Mouse (Mus musculus): ENCODE data around the gene Ercc6l. TPM values are rescaled to one million over a fixed set of nuclear protein-coding genes. Genes with fewer than 3 reads are reported as not detected.

The Ercc6l gene
- total RNA-seq (2015; ENCODE audit: low replicate concordance) (7.7 and 11.1 TPM in 2 replicates), total RNA-seq (2017; ENCODE audit: low replicate concordance) (9.9 and 13.9 TPM in 2 replicates)

DNA sequence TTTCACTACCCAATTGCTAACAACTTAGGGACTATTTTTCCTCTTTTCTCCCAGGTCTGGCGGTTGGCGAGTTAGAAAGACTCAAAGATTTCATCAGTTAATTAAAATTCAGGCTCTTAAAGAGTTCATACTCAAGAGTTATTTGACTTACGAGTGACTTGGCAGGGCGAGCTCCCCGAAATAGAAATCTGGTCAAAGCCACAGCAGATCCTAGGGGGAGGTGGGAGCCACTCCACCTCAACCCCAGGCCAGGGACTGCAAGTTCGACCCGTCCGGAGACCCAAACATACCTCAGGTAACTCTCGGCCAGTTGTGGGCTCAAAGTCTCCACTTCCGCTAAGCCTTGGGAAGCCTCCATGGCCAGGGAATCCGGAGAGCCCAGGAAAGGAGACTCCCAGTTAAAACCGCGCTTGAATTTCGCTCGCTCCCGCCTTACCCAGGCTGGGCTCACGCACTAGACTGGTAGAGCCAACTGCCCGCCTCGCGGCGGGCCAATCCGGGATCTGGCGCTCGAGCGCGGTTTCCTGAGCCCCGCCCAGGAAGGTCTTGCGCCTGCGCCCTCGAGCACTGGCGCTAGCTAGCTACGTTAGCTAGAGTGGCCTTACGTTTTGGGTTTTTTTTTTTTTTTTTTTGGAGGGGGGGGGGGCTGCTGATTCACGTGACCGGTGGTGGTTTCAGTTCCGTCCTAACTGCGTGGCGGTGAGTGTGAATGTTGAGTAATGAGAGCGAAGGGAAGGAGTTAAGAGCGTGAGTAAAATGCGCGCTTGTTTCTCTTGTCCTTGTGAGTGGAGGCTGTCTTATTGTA lies at the start of gene Ercc6l:
TSS of gene Ercc6l (minus strand) at position 474 of the 805 bp plus-strand sequence.
- peak; percentile 100 for ATAC-seq (replicated peaks; ENCODE audit: low FRiP score, poor library complexity, severe bottlenecking)

DNA sequence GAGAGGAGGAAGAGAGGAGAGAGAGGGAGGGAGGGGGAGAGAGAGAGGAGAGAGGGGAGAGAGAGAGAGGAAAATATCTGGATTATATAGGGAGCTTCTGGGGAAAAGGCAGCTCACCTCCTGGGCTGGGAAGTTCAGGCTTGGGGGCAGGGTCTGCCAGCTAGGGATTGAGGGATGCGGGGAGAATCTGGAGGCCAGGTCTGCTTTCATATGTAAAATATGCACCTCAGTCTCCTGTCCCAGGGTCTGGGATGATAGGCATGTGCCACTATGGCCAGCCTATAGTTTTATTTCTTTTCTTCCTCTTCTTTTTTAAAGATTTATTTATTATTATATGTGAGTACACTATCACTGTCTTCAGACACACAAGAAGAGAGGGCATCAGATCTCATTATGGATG lies 33.9 kb upstream of the Ercc6l start:
- ATAC-seq (replicated peaks; ENCODE audit: low FRiP score, poor library complexity, severe bottlenecking): no peak

DNA sequence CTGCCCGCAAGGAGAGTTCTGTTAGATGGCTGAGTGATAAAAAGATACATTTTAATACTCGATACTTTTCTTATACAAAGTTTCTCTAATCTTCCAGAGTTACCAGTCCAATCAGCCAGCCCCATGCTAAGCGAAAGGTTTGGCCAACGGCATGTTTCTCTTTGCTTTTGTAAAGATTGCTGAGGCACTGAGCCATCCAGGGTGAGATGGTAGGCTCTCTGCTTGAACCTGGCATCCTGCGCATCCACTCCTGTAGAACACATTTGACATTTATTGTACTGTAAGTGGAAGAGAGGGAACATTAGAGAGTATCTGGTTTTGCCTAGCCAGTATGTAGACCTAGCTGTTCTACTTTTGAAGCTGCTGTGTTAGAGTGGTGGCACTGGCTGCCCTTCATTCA lies 32.7 kb upstream of the Ercc6l start:
- ATAC-seq (replicated peaks; ENCODE audit: low FRiP score, poor library complexity, severe bottlenecking): peak; percentile 28; the same call in 1 of the 2 replicates

DNA sequence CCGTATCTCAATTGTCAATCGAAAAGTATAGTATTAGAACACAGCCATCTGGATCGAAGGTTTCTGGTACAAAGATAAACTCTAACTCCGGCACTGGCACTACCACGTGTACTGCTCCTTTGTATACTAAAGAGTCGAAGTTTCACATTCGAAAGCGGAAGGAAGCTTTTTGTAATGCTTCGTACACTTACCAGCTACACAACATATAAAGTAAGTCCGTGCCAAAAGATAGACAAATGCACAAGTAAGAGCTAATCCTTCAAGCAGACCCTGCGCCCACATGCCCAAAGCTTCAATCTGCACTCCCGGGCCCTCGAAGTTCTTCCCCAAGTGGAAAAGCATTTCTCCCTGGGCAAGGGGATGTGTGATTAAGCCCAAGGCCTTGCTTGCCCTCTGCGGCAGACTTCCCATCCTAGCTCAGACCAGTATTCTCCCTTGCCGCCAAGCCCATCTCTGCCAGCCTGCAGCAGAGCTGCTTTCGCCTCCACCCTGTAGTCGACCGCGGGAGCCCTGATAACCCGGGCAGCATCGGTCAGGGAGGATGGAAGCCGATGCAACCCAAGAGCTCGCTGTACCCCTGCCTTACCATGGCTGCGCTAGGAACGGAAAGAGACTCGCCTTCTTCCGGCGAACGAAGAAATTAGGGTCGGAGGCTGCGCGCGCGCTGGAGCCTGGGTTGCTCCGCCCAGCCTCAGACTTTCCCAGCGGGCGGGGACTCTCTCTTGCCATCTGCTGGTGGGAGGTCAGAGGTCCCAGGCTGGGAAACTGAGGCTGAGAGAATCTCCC lies 32.0 kb upstream of the Ercc6l start, which contains the start of gene Rps4x:
TSS of gene Rps4x (minus strand) at position 683 of the 786 bp plus-strand sequence.
- ATAC-seq (replicated peaks; ENCODE audit: low FRiP score, poor library complexity, severe bottlenecking): peak; percentile 93

DNA sequence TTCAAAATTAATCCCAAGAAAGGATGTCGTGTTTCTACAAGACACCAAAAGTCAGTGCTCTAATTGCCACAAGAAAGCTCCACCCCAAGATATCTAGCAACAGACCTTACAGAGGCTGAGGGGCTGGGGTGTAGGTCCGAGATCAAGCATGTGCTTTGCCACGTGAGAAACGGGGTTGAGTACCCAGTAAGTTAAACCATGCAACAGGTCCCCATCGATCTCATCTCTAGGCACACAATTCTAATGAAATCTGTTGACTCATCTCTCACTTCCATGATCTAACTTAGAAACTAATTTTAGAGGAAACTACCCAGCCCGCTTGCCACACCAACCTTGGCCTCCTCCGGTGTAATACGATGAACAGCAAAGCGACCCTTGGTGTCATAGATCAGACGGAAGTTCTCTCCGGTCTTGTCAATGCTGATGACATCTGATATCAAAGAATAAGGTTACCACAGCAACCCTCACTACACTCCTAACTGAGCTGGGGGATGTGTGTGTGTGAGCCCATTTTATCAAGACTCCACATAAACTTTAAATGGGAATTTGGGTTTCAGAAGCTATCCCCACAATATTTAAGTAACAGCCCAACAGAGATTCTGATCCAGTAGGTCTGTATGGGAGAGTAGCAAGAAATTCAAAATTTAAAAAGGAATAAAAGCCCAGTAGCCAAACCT lies 30.3 kb upstream of the Ercc6l start:
- ATAC-seq (replicated peaks; ENCODE audit: low FRiP score, poor library complexity, severe bottlenecking): no peak

DNA sequence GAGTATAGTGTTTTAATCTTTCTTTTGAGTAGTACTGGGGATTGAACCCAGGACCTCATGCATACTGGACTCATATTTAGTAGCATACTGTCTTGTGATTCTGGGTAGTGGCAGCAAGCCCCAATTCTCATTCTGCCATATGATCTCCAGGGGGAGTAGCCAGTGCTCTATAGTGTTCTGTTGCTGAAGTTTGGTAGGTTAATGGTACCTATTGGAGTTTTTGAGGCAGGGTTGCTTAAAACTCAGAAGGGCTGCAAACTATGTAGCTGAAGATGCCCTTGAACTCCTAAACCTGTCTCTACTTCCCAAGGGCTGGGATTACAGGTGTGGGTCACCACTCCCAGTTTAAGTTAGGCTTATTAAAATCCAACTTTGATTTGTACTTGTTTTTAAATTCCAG lies 25.7 kb upstream of the Ercc6l start:
- no peak for ATAC-seq (replicated peaks; ENCODE audit: low FRiP score, poor library complexity, severe bottlenecking)

DNA sequence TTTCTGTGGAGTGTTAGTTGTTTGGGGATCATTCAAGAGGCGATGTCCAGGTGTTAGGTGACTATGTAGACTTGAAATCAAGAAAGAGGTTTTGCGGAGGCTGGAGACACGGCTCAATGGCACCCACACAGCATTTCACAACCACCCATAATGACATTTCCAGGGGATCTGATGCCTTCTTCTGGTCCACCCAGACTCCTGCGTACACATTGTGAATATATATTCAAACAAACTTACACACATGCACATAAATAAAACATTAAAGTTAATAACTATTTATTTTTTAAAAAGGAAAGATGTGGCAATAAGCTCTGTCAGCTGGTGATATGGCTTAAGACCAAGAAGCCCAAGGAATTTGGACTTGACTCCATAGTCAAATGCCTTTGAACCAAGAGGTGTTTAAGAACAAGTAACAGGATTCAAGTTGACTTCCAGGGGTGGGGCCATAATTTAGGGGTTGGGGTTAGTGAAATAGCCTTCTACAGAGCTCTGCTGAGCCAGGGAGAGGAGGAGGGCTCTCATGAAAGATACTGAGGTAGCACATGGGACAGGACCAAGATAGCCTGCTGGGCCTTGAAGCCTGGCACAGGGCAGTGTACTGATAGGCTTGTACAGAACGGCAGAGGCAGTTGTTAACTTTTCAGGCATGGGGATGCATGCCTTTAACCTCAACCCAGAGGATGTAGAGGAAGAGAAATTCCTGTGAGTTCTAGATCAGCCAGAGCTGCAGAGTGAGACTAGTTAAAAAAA lies 18.8 kb upstream of the Ercc6l start:
- no peak for ATAC-seq (replicated peaks; ENCODE audit: low FRiP score, poor library complexity, severe bottlenecking)

DNA sequence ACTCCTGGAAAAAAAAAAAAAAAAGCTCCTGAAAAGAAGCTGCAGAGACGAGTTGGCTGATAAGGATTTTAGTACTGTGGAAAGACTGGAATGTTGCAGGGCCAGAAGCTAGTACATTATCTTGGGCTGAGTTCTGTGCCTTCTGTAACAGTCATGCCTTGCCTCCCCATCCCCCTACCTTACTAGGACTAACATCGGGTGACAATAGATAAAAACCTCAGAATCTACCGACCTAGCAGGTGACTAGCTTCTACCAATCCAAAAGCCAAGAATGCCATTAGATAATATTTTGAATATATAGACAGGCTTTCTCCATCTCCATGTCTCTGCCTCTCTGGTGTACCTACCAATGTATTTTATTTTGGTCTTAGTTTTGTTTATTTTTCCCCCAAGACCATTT lies 14.0 kb upstream of the Ercc6l start:
- no peak for ATAC-seq (replicated peaks; ENCODE audit: low FRiP score, poor library complexity, severe bottlenecking)

DNA sequence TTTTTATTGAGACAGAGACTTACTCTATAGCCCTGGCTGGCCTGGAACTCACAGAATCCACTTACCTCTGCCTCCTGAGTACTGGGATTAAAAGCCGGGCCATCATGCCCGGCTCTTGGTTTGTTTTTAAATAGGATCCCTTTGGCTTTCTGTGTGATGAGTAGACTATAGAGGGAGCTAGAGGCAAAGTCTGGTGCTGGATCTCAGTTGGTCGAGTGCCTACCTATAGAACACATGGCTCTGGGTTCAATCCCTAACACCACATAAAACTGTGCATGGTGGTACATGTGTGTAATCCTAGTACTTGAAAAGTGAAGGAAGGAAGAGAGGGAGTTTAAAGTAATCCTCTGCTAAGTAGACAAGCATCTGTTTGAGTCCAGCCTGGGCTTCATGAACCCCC lies 13.2 kb upstream of the Ercc6l start:
- ATAC-seq (replicated peaks; ENCODE audit: low FRiP score, poor library complexity, severe bottlenecking): no peak

DNA sequence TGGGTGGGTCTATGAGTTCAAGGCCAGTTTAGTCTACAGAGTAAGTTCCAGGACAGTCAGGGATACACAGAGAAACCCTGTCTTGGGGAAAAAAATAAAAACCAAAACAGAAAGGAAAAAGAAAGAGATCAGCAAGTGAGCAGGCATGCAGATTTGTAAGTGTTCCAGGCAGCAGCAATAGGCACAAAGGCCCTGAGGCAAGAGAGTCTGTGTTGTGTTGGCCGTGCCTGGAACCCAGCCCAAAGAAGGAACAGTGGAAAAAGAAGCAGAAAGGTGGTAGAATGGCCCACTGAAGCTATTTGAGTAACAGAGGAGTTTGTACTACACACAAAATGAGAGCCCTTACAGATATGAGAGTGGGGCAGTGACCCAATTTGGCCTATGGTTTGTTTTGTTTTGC lies 12.8 kb upstream of the Ercc6l start:
- ATAC-seq (replicated peaks; ENCODE audit: low FRiP score, poor library complexity, severe bottlenecking): no peak

DNA sequence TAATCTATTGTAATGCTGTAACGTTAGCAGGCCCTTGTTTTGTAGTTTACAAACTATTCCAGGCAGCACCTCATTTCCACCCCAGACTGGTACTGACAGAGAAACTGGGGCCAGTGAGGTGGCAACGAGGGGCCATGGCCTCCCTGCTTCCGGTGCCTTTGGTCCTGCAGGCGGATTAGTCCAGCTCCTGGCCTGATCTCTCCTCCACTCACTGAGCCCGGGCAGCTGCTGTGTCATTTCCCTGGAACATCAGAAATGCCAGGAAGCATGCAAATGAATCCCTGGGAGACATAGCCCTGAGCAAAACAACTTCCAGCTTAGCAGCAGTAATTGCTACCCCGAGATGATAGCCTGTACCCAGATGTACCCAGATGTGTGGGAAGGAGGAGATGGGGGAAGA lies 10.1 kb upstream of the Ercc6l start:
- no peak for ATAC-seq (replicated peaks; ENCODE audit: low FRiP score, poor library complexity, severe bottlenecking)

DNA sequence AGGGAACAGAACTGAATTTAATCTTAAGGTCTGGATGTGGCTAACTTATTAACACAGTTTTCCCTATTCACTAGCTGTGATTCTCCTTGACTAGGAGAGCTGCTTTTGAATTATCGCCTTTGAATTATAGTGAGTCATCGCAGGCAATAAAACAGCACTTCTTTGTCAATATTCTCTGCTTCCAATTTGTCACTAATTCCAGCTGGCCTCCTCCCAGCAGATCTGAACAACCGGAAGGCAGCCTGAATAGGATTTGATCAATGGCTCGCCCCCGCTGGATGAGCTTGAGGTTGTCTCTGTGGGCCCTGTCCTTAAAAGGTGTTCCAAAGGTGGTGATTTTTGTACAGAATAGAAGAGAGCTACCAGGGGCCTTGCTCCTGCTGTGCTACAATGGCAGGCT lies 9.6 kb upstream of the Ercc6l start:
- no peak for ATAC-seq (replicated peaks; ENCODE audit: low FRiP score, poor library complexity, severe bottlenecking)

DNA sequence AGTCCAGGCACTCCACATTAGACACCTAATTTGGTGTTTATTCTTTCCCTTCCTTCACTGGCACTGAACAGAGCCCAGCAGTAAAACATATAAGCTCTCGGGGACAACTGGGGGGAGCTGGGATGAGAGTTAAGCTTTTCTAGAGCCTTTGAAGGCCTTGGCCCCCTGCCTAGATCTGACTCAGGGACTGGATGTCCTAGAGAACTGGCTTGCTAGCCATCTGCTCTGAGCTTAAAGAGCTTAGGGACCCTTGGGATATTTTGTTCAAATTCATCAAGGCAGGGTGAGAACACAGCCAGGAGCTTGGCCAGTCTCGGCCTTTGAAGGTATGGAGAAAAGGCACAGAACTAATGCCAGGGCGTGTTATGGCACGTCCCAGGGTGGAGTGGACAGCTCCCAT lies 6.6 kb upstream of the Ercc6l start:
- no peak for ATAC-seq (replicated peaks; ENCODE audit: low FRiP score, poor library complexity, severe bottlenecking)

DNA sequence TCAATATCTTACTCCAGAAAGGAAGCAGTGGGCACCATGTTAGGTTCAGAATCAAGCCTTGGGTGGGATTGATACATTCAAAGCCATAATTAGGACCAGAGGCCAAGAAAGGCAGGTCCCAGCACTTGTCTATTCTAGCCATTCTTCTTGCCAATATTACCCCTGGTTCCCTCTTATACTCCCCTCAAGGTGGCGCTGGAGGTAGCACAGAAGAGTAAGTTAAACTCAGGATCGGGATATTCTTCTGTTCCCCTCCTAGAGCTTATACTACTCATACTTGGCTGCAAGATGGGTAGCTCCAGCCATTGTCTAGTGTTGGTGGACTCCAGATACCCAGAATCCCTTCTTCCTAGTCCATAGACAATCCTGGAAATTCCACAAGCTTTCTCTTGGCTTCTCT lies 6.2 kb upstream of the Ercc6l start:
- ATAC-seq (replicated peaks; ENCODE audit: low FRiP score, poor library complexity, severe bottlenecking): no peak

DNA sequence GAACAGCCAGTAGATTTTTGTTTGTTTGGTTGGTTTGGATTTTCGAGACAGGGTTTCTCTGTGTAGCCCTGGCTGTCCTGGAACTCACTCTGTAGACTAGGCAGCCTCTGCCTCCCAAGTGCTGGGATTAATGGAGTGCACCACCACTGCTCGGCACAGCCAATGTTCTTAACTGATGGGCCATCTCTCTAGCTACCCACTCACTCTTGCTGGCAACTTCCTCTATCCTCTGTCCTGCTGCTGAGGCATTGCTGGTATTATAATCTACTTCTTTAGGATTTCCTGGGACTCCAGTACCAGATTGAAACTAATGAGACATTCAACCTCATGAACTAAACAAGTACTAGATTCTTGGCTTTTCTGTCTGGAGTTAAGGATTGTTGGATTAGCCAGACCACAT lies 3.6 kb upstream of the Ercc6l start:
- ATAC-seq (replicated peaks; ENCODE audit: low FRiP score, poor library complexity, severe bottlenecking): no peak

DNA sequence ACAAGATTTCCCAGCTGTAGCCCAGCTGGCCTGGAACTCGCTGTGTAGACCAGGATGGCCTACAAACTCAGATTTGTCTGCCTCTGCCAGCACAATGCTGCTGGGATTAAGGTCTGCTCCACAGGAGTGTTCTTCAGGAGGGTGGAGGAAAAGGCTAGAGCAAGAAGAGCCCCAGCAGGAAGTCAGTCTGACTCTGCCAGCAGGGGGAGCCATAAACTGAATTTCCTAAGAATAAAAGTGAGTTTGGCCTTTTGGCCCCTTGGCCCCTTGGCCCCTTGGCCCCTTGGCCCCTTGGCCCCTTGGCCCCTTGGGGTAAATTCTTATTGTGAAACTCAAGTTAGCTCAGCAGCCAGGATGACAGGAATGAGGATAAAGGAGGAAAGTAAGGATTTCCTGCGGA lies 2.9 kb upstream of the Ercc6l start:
- ATAC-seq (replicated peaks; ENCODE audit: low FRiP score, poor library complexity, severe bottlenecking): no peak

DNA sequence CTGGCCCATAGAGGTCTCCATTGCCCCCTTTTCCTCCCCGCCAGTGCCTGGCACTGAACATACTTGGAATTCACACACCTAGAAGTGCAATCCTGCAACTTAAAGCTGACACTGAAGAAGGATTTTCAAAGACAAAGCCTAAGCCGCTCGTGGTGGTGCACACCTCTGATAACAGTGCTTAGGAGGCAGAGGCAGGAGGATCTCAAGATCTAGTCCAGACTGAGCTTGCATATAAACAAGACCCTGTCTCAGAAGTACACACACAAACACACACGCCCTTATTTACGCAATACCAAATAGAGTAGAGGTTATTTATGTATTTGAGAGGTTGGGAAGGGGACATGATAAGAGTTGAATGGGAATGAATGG lies 516 bp upstream of the Ercc6l start:
- ATAC-seq (replicated peaks; ENCODE audit: low FRiP score, poor library complexity, severe bottlenecking): no peak; the same call in 1 of the 2 replicates

DNA sequence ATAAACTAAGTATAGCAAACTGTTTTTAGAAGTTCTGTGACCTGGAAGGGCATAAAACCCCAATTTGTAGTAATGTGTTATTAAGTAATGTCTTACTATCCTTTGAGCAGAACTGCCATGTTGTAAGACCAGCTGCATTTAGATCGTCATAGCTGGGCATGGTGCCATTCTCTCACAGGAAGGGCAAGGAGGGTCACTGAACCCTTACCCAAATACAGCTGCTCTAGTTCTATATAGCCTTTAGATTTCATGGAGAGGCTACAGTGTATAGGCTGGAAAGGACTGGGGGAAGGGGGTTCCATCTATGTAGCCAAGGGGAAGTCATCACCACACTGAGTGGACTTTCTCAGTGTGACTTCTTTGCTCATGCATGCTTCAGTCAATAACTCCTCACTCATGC lies 15.7 kb downstream of the Ercc6l start:
- ATAC-seq (replicated peaks; ENCODE audit: low FRiP score, poor library complexity, severe bottlenecking): no peak

DNA sequence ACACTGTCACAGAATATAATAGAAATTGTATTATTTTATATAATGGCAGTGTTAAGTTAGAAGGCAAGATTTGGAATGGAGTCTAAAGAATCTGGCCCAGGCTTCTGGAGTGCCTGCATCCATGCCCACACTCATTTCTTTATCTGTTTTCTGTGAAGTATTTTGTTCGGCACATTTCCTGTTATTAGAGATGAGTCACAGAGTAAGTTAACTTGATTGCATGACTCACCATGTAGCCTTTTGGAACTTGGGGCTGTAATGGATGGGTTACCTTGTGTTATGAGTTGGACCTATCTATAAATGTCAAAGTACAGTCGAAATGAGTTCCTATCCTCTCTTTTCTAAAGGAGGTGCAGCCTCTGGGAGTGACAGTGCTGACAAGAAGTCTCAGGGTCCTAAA lies 35.6 kb downstream of the Ercc6l start:
- ATAC-seq (replicated peaks; ENCODE audit: low FRiP score, poor library complexity, severe bottlenecking): no peak
